Mouse (Mus musculus) splenic B cell, adult 2 months (primary cell): ENCODE results near the gene Cct4.

Experiments used
- DNase-seq: peaks from one replicate; pipeline ENCODE4 v3.0.0-alpha.2; 2011; ENCODE audit warnings: low read depth, low spot score
- H3K27me3 ChIP-seq: 2 replicates; pipeline ENCODE4 v1.6.1; 2012; ENCODE audit warnings: mild to moderate bottlenecking, low read length, moderate library complexity, mixed read lengths; ENCODE audit not compliant: control insufficient read depth, poor library complexity, insufficient read depth, severe bottlenecking
- H3K36me3 ChIP-seq: 2 replicates; pipeline ENCODE4 v1.6.1; 2012; ENCODE audit warnings: mild to moderate bottlenecking, low read length, moderate library complexity, mixed read lengths; ENCODE audit not compliant: control insufficient read depth, poor library complexity, insufficient read depth, severe bottlenecking

The Cct4 gene

GRCm38 (mm10) chr11:22990393-22991126, at the start of gene Cct4:
TSS of gene Cct4 (plus strand) at chr11:22990519.
- peak; percentile 91 for DNase-seq
- peaks cover 3% of the 10 kb centered on the region for H3K36me3 ChIP-seq
- H3K27me3 ChIP-seq: no peaks in the 10 kb centered on the region

DNA sequence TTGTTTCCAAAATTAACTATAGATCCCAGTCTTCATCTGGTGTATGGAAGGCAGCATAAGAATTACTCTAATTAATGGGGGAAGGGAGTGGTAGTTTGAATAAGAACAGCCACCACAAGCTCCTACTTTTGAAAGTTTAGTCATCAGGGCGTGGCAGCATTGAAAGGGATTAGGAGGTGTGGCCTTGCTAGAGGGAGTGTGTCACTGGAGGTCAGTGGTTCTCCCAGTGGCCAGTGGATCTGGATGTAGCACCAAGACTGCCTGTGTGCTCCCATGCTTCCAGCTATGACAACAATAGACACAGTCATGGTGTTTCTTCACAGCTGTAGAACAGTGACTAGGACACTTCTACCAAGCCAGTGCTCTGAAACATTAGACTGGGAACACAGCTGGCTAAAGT, 41.2 kb upstream of the Cct4 start:
- Histone ChIP-seq H3K27me3 (no peaks in the 10 kb centered on the region), H3K36me3 (no peaks in the 10 kb centered on the region)
- no peak for DNase-seq

DNA sequence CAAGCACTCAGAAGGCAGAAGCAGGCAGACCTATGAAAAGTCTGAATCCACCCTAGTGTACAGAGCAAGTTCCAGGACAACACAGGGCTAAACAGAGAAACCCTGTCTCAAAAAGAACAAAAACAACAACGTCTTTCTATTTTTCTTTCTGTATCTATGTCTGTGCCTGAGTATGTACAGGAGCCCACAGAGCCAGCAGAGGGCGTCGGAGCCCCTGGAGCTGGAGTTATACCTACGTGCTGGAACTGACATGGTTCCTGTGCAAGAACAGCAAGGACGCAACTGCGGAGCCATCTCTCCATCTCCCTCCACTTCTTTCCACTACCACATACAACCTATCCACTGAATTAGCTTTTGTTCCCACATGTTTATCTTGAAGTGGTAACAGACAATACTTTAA, 40.2 kb upstream of the Cct4 start:
- DNase-seq: peak; percentile 31
- Histone ChIP-seq H3K27me3 (no peaks in the 10 kb centered on the region), H3K36me3 (no peaks in the 10 kb centered on the region)

DNA sequence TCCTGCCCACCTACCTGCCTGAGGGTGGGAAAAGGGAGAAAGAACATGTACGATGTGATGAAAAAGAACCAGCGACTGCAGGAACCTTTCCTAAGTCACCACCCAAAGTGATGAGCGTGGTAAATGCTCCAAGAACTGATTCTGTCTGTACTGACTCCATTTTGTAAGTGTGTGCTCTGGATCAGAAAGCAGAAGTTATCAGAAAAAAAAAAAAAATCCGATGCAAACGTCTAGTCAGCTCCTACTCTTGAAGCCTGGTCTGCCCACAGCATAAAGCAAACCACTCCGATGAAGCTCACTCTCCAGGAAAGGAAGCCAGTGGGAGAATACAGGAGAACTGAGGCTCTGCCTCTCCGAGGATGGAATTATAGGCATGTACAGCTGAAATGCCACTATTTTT, 37.7 kb upstream of the Cct4 start:
- Histone ChIP-seq H3K36me3 (peaks cover 2% of the 10 kb centered on the region; the same call in 1 of the 2 replicates), H3K27me3 (no peaks in the 10 kb centered on the region)
- DNase-seq: peak; percentile 22

GRCm38 (mm10) chr11:22956346-22956745, 34.0 kb upstream of the Cct4 start:
- DNase-seq: no peak
- Histone ChIP-seq H3K36me3 (peaks cover 2% of the 10 kb centered on the region; the same call in 1 of the 2 replicates), H3K27me3 (no peaks in the 10 kb centered on the region)

DNA sequence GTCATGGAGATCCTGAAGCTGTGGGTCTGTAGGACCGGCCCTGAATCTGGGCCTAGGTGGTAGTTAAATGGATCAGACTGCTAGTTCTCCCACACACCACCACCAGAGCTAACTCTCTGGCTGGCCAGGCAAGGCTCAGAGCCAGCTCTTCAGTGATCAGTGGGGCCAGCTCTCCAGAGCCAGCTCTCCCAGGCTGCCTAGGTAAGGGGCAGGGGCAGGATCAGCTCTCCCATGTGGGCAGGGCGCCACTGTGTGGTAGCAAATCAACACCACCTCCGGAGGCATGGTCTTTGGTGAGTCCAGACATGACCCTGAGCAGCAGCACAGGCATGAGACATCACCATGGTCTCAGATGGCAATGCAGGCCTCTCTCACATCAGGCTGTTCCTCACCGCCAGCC, 33.5 kb upstream of the Cct4 start:
- DNase-seq: peak; percentile 76
- Histone ChIP-seq H3K27me3 (no peaks in the 10 kb centered on the region), H3K36me3 (peaks cover 2% of the 10 kb centered on the region; the same call in 1 of the 2 replicates)

DNA sequence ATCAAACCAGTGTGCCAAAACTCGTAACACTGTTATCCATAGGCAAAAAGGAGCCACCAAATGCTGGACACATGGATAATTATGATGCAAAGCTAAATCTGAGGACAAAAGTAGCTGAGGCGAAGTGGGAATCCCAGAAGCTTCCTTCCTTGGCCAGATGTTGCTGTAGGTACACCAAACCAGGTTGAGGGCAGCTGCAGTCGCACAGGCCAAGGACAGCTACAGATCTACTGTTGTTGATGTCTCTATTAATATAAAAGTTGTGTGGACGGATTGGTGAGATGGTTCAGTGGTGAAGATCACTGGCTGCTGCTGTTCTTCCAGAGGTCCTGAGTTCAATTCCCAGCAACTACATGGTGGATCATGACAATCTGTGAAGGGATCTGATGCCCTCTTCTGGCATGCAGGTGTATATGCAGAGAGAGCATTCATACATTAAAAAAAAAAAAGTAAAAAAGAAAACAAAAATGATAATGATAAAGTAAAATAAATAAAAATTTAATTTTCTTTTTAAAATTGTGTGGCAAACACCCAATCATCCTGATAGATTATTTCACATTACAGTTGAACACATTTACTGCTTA, 32.4 kb upstream of the Cct4 start:
- Histone ChIP-seq H3K27me3 (no peaks in the 10 kb centered on the region), H3K36me3 (peaks cover 2% of the 10 kb centered on the region; the same call in 1 of the 2 replicates)
- DNase-seq: peak; percentile 59

GRCm38 (mm10) chr11:22962101-22962500, 28.2 kb upstream of the Cct4 start:
- Histone ChIP-seq H3K36me3 (no peaks in the 10 kb centered on the region), H3K27me3 (no peaks in the 10 kb centered on the region)
- DNase-seq: no peak

GRCm38 (mm10) chr11:22964401-22964800, 25.9 kb upstream of the Cct4 start:
- Histone ChIP-seq H3K36me3 (no peaks in the 10 kb centered on the region), H3K27me3 (no peaks in the 10 kb centered on the region)
- DNase-seq: no peak

- DNase-seq: peak; percentile 54
- H3K36me3 ChIP-seq: no peaks in the 10 kb centered on the region
- H3K27me3 ChIP-seq: no peaks in the 10 kb centered on the region
Observed at GRCm38 (mm10) chr11:22965503-22965902, 24.8 kb upstream of the Cct4 start.

DNA sequence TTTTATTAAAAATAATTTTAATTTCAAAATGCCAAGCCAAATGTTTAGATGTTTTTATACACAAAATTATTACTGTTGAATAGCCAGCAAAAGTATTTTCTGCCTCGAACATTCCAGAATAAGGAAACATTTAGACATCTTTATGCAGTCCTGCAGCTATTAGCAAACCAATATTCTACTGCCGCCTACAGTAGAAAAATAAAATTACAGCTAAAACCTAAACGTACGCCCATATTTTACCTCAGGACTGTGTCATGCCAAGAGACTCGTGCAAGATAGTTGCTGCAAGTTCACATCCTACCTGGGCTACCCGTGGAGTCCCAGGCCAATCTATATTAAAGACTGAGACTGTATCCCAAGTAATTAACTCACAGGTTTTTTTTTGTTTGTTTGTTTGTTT, 20.8 kb upstream of the Cct4 start:
- peak; percentile 73 for DNase-seq
- Histone ChIP-seq H3K36me3 (no peaks in the 10 kb centered on the region), H3K27me3 (no peaks in the 10 kb centered on the region)

GRCm38 (mm10) chr11:22970546-22970945, 19.8 kb upstream of the Cct4 start:
- no peaks in the 10 kb centered on the region for H3K27me3 ChIP-seq
- no peak for DNase-seq
- H3K36me3 ChIP-seq: no peaks in the 10 kb centered on the region

DNA sequence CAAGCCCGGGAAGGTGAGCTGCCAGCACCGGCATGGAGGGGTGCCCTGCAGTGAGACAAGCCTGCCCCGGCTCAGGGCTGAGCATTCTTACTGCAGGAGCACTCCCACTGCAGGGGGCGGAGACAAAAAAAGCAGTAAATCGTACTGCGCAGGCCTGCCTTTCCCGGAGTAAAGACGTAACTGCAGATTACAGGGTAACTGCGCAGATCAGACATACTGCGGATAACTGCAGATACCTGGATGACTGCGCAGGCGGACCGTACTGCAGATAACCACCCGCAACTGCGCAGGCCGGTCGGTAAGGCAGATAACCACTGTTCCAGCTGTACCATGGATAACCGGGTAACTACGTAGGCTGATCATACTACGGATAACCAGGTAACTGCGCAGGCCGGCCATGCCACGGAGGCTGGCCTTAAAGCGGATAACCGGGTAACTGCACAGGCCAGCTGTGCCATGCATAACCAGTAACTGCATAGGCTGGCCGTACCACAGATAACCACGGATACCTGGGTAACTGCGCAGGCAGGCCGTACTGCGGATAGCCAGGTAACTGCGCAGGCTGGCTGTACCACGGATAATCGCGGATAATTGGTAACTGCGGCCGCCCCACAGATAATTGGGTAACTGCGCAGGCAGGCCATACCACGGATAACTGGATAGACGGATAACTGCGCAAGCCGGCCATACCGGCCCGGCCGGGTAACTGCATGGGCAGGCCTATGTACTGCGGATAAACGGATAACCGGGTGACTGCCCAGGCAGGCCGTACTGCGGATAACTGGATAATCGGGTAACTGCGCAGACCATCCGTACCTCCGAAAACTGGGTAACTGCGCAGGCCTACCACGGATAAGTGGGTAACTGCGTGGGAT, 18.2 kb upstream of the Cct4 start, which contains the start of gene Zrsr1:
TSS of gene Zrsr1 (plus strand) at position 171 of the 875 bp plus-strand sequence.
- no peaks in the 10 kb centered on the region for H3K27me3 ChIP-seq
- DNase-seq: peak; percentile 75
- H3K36me3 ChIP-seq: no peaks in the 10 kb centered on the region

GRCm38 (mm10) chr11:22972746-22973526, 17.4 kb upstream of the Cct4 start:
- Histone ChIP-seq H3K27me3 (no peaks in the 10 kb centered on the region), H3K36me3 (peaks cover under 1% of the 10 kb centered on the region; the same call in 1 of the 2 replicates)
- DNase-seq: peak; percentile 86
